Mouse (Mus musculus): ENCODE results near the gene 4833427G06Rik. TPM values are rescaled to one million over a fixed set of nuclear protein-coding genes. Genes with fewer than 3 reads are reported as not detected.
"Not testable (repeated sequence)": the region's sequence is repeated elsewhere in the genome, so short reads cannot be mapped to it uniquely, and the experiment has no call there.

Gene 4833427G06Rik
- total RNA-seq, 1 experiment: 0.22 TPM

DNA sequence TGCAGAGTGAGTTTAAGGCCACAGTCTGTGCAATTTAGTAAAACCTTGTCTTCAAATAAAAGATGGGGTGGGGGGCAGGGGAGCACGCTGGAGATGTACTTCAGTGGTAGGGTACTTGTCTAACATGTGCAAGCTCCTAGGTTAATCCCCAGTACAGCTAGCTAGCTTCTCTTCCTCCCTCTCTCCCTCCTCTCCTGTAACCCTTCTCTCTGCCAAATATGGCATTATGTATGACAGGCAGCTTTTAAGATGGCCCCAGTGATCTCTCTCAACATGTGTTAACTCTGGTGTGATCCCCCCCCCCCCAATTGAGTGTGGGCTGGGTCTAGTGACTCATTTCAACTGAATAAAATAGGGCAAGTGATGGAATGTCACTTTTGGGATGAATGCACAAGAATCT, 41.6 kb upstream of the 4833427G06Rik start:
- TF ChIP-seq ZNF384 (IDR thresholded peaks at IDR 0.05; ENCODE audit: low read depth, low read length) (no peak), ZC3H11A (IDR thresholded peaks at IDR 0.05; ENCODE audit: borderline replicate concordance, low read depth, low read length) (no peak), MAFK (IDR thresholded peaks at IDR 0.05; ENCODE audit: insufficient read depth, low read depth, low read length) (no peak), CHD2 (IDR thresholded peaks at IDR 0.05; ENCODE audit: low read depth, low read length) (no peak), HCFC1 (IDR thresholded peaks at IDR 0.05; ENCODE audit: borderline replicate concordance, insufficient read depth, low read length) (no peak)
- no peaks in the 10 kb centered on the region for H3K4me1 ChIP-seq (ENCODE audit: control insufficient read depth in 2 of 2, insufficient read depth in 2 of 2, low read length in 2 of 2, poor library complexity in 1 of 2)
- H3K4me3 ChIP-seq (ENCODE audit: insufficient read depth in 1 of 2, low read depth in 1 of 2, low read length in 2 of 2, poor library complexity in 1 of 2, severe bottlenecking in 1 of 2): no peak overlapping the region
- no peaks in the 10 kb centered on the region for H3K9me3 ChIP-seq (ENCODE audit: control insufficient read depth, insufficient read depth, low read depth, low read length)
- no peak overlapping the region for H3K27ac ChIP-seq (ENCODE audit: insufficient read depth, low read depth, low read length, poor library complexity, severe bottlenecking)
- in situ Hi-C loops (cut with MboI; ENCODE audit: low sequenced_read_pairs in 2 of 2, unreplicated experiment in 2 of 2): loop anchor here in 1 of 2 experiments (10.0 kb wide), 1 partner anchor 289 kb away; no protein-coding TSS in a partner anchor
- H3K36me3 ChIP-seq (ENCODE audit: control insufficient read depth, insufficient read depth, low read length, poor library complexity, severe bottlenecking): no peaks in the 10 kb centered on the region
- DNase-seq (ENCODE audit: low read depth, low spot score): no peak
- H3K9ac ChIP-seq (ENCODE audit: insufficient read depth, low read depth, low read length, poor library complexity, severe bottlenecking): no peak overlapping the region

DNA sequence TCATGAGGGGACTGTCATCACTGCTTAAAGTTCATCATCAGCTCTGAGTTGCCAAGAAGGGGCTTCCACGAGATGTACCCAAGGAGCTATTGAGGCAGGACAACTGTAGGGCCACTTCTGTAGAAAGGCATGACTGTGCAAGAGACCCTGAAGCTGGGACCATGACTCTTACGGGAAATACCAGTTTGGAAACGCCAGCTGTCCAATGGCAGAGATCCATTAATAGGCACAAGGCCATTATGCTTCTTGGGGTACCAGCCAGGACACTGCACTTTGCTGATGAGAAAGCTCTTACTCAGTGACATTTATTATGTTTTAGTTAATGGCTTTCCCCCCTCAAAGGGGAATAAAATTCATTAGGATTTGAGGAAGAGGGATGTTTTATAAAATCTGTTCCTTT, 38.8 kb upstream of the 4833427G06Rik start:
- H3K4me1 ChIP-seq (ENCODE audit: control insufficient read depth in 2 of 2, insufficient read depth in 2 of 2, low read length in 2 of 2, poor library complexity in 1 of 2): no peaks in the 10 kb centered on the region
- no peak overlapping the region for H3K9ac ChIP-seq (ENCODE audit: insufficient read depth, low read depth, low read length, poor library complexity, severe bottlenecking)
- no peak overlapping the region for H3K27ac ChIP-seq (ENCODE audit: insufficient read depth, low read depth, low read length, poor library complexity, severe bottlenecking)
- TF ChIP-seq CHD2 (IDR thresholded peaks at IDR 0.05; ENCODE audit: low read depth, low read length) (no peak), MAFK (IDR thresholded peaks at IDR 0.05; ENCODE audit: insufficient read depth, low read depth, low read length) (no peak), ZNF384 (IDR thresholded peaks at IDR 0.05; ENCODE audit: low read depth, low read length) (no peak), HCFC1 (IDR thresholded peaks at IDR 0.05; ENCODE audit: borderline replicate concordance, insufficient read depth, low read length) (no peak), ZC3H11A (IDR thresholded peaks at IDR 0.05; ENCODE audit: borderline replicate concordance, low read depth, low read length) (no peak)
- in situ Hi-C loops (cut with MboI; ENCODE audit: low sequenced_read_pairs in 2 of 2, unreplicated experiment in 2 of 2): loop anchor here in 1 of 2 experiments (10.0 kb wide), 1 partner anchor 286 kb away; no protein-coding TSS in a partner anchor
- DNase-seq (ENCODE audit: low read depth, low spot score): no peak
- no peaks in the 10 kb centered on the region for H3K36me3 ChIP-seq (ENCODE audit: control insufficient read depth, insufficient read depth, low read length, poor library complexity, severe bottlenecking)
- H3K4me3 ChIP-seq (ENCODE audit: insufficient read depth in 1 of 2, low read depth in 1 of 2, low read length in 2 of 2, poor library complexity in 1 of 2, severe bottlenecking in 1 of 2): no peak overlapping the region
- no peaks in the 10 kb centered on the region for H3K9me3 ChIP-seq (ENCODE audit: control insufficient read depth, insufficient read depth, low read depth, low read length)

DNA sequence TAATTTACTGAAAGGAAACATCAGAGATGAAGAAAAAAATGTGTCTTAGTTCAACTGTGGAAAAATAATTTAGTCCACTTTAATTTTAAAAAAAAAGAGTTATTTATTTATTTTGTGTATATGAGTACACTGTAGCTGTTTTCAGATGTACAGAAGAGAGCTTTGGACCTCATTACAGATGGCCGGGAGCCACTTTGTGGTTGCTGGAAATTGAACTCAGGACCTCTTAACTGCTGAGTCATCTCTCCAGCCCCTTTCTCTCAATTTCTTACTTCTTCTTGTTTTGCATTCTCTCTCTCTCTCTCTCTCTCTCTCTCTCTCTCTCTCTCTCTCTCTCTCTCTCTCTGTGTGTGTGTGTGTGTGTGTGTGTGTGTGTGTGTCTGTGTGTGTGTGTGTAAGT, 37.5 kb upstream of the 4833427G06Rik start:
- not testable (repeated sequence) for DNase-seq (ENCODE audit: low read depth, low spot score); H3K36me3 ChIP-seq (ENCODE audit: control insufficient read depth, insufficient read depth, low read length, poor library complexity, severe bottlenecking)

DNA sequence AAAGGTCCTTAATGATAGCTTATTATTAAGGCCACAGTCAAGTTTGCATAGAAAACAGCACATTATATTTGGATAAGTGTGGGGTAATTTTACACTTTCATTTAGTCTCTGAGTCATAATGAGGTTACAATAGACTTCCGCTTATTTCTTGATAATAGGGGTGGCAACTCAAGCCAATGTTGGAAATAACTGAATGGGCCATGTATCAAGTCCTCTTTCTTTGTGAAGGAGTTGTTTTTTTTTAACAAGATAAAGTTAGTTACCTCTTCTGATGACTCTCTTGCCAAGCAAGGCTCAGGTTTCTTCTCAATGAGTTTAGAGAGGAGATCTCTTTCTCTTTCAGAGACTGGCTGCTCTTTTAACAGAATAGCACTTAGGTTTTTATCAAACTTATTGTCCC, 36.4 kb upstream of the 4833427G06Rik start:
- Histone ChIP-seq H3K4me3 (ENCODE audit: insufficient read depth in 1 of 2, low read depth in 1 of 2, low read length in 2 of 2, poor library complexity in 1 of 2, severe bottlenecking in 1 of 2) (no peak overlapping the region), H3K27ac (ENCODE audit: insufficient read depth, low read depth, low read length, poor library complexity, severe bottlenecking) (no peak overlapping the region), H3K4me1 (ENCODE audit: control insufficient read depth in 2 of 2, insufficient read depth in 2 of 2, low read length in 2 of 2, poor library complexity in 1 of 2) (no peaks in the 10 kb centered on the region), H3K9me3 (ENCODE audit: control insufficient read depth, insufficient read depth, low read depth, low read length) (no peaks in the 10 kb centered on the region), H3K9ac (ENCODE audit: insufficient read depth, low read depth, low read length, poor library complexity, severe bottlenecking) (no peak overlapping the region), H3K36me3 (ENCODE audit: control insufficient read depth, insufficient read depth, low read length, poor library complexity, severe bottlenecking) (no peaks in the 10 kb centered on the region)
- no peak for DNase-seq (ENCODE audit: low read depth, low spot score)
- in situ Hi-C loops (cut with MboI; ENCODE audit: low sequenced_read_pairs in 2 of 2, unreplicated experiment in 2 of 2): no loop called here
- no peak for TF ChIP-seq MAFK (IDR thresholded peaks at IDR 0.05; ENCODE audit: insufficient read depth, low read depth, low read length)
- TF ChIP-seq CHD2 (IDR thresholded peaks at IDR 0.05; ENCODE audit: low read depth, low read length): no peak
- no peak for TF ChIP-seq HCFC1 (IDR thresholded peaks at IDR 0.05; ENCODE audit: borderline replicate concordance, insufficient read depth, low read length)
- no peak for TF ChIP-seq ZC3H11A (IDR thresholded peaks at IDR 0.05; ENCODE audit: borderline replicate concordance, low read depth, low read length)
- no peak for TF ChIP-seq ZNF384 (IDR thresholded peaks at IDR 0.05; ENCODE audit: low read depth, low read length)

More for the DNA sequence above, 37.5 kb upstream of the 4833427G06Rik start:
- H3K9ac ChIP-seq (ENCODE audit: insufficient read depth, low read depth, low read length, poor library complexity, severe bottlenecking); in situ Hi-C loops (cut with MboI; ENCODE audit: low sequenced_read_pairs in 2 of 2, unreplicated experiment in 2 of 2); H3K4me1 ChIP-seq (ENCODE audit: control insufficient read depth in 2 of 2, insufficient read depth in 2 of 2, low read length in 2 of 2, poor library complexity in 1 of 2); H3K9me3 ChIP-seq (ENCODE audit: control insufficient read depth, insufficient read depth, low read depth, low read length); H3K27ac ChIP-seq (ENCODE audit: insufficient read depth, low read depth, low read length, poor library complexity, severe bottlenecking); H3K4me3 ChIP-seq (ENCODE audit: insufficient read depth in 1 of 2, low read depth in 1 of 2, low read length in 2 of 2, poor library complexity in 1 of 2, severe bottlenecking in 1 of 2): not testable (repeated sequence)

DNA sequence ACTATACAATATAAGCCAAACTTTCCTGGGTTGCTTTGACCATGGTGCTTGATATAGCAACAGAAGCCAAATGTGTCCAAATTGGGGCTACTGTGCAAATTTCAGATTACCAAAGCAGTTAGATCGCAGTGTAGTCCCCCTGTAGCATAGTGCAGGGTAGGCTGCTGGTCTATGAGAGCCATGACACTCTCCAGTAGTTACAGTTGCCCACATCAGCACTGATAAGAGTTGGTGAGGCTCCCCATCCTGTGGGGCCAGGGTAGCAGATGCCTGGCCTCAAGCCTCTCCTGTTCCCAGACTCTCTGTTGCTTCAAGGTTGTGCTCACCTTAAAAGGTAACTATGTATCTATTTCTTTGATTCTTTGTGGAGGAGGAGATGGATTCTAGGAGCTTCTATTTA, 36.0 kb upstream of the 4833427G06Rik start:
- H3K27ac ChIP-seq (ENCODE audit: insufficient read depth, low read depth, low read length, poor library complexity, severe bottlenecking): no peak overlapping the region
- H3K9me3 ChIP-seq (ENCODE audit: control insufficient read depth, insufficient read depth, low read depth, low read length): no peaks in the 10 kb centered on the region
- H3K4me1 ChIP-seq (ENCODE audit: control insufficient read depth in 2 of 2, insufficient read depth in 2 of 2, low read length in 2 of 2, poor library complexity in 1 of 2): no peaks in the 10 kb centered on the region
- no peak for DNase-seq (ENCODE audit: low read depth, low spot score)
- in situ Hi-C loops (cut with MboI; ENCODE audit: low sequenced_read_pairs in 2 of 2, unreplicated experiment in 2 of 2): no loop called here
- H3K36me3 ChIP-seq (ENCODE audit: control insufficient read depth, insufficient read depth, low read length, poor library complexity, severe bottlenecking): no peaks in the 10 kb centered on the region
- no peak for TF ChIP-seq CHD2 (IDR thresholded peaks at IDR 0.05; ENCODE audit: low read depth, low read length)
- TF ChIP-seq MAFK (IDR thresholded peaks at IDR 0.05; ENCODE audit: insufficient read depth, low read depth, low read length): no peak
- no peak for TF ChIP-seq ZNF384 (IDR thresholded peaks at IDR 0.05; ENCODE audit: low read depth, low read length)
- TF ChIP-seq HCFC1 (IDR thresholded peaks at IDR 0.05; ENCODE audit: borderline replicate concordance, insufficient read depth, low read length): no peak
- TF ChIP-seq ZC3H11A (IDR thresholded peaks at IDR 0.05; ENCODE audit: borderline replicate concordance, low read depth, low read length): no peak
- no peak overlapping the region for H3K9ac ChIP-seq (ENCODE audit: insufficient read depth, low read depth, low read length, poor library complexity, severe bottlenecking)
- H3K4me3 ChIP-seq (ENCODE audit: insufficient read depth in 1 of 2, low read depth in 1 of 2, low read length in 2 of 2, poor library complexity in 1 of 2, severe bottlenecking in 1 of 2): no peak overlapping the region

Data from ES-E14 (cell line).